Mouse (Mus musculus) stomach, postnatal 0 days (tissue): ENCODE measurements at regions not wholly inside any gene's neighbourhood (a gene's known extent, or its start where the extent isn't known, plus 50 kb on each side); places are given as distances from the start of the nearest gene placed in this dataset.

Source experiments
- CTCF ChIP-seq: IDR thresholded peaks from 2 replicates; pipeline ENCODE4 v1.5.1; 2016; ENCODE audit warnings: antibody characterized with exemption, low read depth, mild to moderate bottlenecking, moderate library complexity
- EP300 ChIP-seq: optimal IDR thresholded peaks from 2 replicates; pipeline ENCODE3; 2016; ENCODE audit warnings: antibody characterized with exemption

GRCm38 (mm10) chr6:32659743-32660142 lies 71.8 kb upstream of the Plxna4 start:
- no peak for TF ChIP-seq CTCF
- TF ChIP-seq EP300 = no peak
